Mouse (Mus musculus) activated CD4-positive, CD25-positive, alpha-beta regulatory T cell (primary cell): ENCODE results near the gene Pla2g7. TPM values are rescaled to one million over a fixed set of nuclear protein-coding genes. Genes with fewer than 3 reads are reported as not detected.

ENCODE experiments used
- polyA plus RNA-seq, 2 experiments: library from polyadenylated mRNA; unstranded; fragments of 100-300 nt; shearing (Covaris generic); gene quantifications; one replicate each; pipeline ENCODE4 v1.2.1; 2017

The Pla2g7 gene
- polyA plus RNA-seq = 10 to 100 TPM in 1 of 2 experiments, 1 to 10 TPM in 1; 1.4 to 13.2 TPM

GRCm38 (mm10) chr17:43567992-43568888, at the start of gene Pla2g7:
Pla2g7 (plus strand) TSS chr17:43568098.

GRCm38 (mm10) chr17:43543539-43543938, 24.4 kb upstream of the Pla2g7 start, which contains the start of gene Ankrd66:
Ankrd66 (minus strand) TSS chr17:43543639.

GRCm38 (mm10) chr17:43629496-43630426, 61.9 kb downstream of the Pla2g7 start, which contains the start of gene Tdrd6:
Tdrd6 (minus strand) TSS chr17:43630299.

Other genes with a start within 250 kb of the Pla2g7 start
- gene Adgrf5, start 207.6 kb upstream of the Pla2g7 start, polyA plus RNA-seq = under 1 TPM in 1 of 2 experiments, not detected in 1; 0.09 TPM
- under 1 TPM in 1 of 2 experiments, not detected in 1; 0.06 TPM for gene Mep1a, start 65.3 kb upstream of the Pla2g7 start, polyA plus RNA-seq
- gene Ankrd66, start 24.5 kb upstream of the Pla2g7 start, polyA plus RNA-seq = not detected
- under 1 TPM in 1 of 2 experiments, not detected in 1; 0.07 TPM for gene Tdrd6, start 62.2 kb downstream of the Pla2g7 start, polyA plus RNA-seq
- 1 to 10 TPM; 4.4 to 7.0 TPM for gene Slc25a27, start 99.1 kb downstream of the Pla2g7 start, polyA plus RNA-seq
- under 1 TPM; 0.39 to 0.61 TPM for gene Cyp39a1, start 99.3 kb downstream of the Pla2g7 start, polyA plus RNA-seq
- under 1 TPM in 1 of 2 experiments, not detected in 1; 0.20 TPM for gene Rcan2, start 233.3 kb downstream of the Pla2g7 start, polyA plus RNA-seq